Mouse (Mus musculus) small intestine, adult 2 months (tissue): ENCODE measurements around the gene Icam1.

Experiments
- CTCF ChIP-seq: fragments of 200-500 bp; IDR thresholded peaks from 2 replicates; pipeline ENCODE4 v1.5.1; 2012; ENCODE audit warnings: low read depth, mild to moderate bottlenecking, control low read depth, inconsistent platforms, low read length, moderate library complexity, mixed read lengths; ENCODE audit not compliant: insufficient replicate concordance, insufficient read length; ENCODE audit errors: extremely low read depth
- POLR2A ChIP-seq: fragments of 200-500 bp; IDR thresholded peaks from 2 replicates; pipeline ENCODE4 v1.6.1; 2012; ENCODE audit warnings: low read depth, mild to moderate bottlenecking, control low read depth, inconsistent platforms, low read length, moderate library complexity

DNA sequence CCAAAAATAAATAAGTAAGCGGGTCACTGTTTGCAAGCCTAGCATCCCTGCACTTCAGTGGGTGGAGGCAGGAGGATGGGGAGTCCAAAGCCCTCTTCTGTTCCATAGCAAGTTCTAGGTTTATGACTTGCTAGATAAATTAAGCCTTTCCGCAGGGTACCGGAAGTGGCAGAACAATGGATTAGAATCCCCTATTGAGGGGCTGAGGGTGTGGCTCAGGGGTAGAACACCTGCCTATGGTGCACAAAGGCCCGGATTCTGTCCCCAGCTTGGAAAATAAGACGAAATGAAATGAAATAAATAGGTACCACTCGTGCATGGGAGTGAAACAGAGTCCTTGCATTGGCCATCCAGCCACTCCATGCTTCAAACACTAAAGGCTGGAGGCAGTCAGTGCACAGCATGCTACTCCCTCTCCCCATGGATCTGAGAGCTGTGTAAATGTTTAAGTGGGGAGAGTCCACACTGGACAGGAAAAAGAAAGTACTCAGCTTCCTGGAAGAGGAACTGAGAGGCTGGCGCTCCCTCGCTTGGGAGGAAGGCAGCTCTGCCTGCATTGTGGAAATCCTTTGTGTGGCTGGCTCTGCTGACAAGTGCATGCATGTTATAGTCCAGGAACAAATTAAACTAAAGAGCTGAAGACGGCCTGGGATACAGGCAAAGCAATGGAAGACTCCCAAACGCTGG, 37.2 kb upstream of the Icam1 start:
- TF ChIP-seq POLR2A (no peak), CTCF (no peak)
